Mouse (Mus musculus): ENCODE results near the gene Specc1. TPM values are rescaled to one million over a fixed set of nuclear protein-coding genes. Genes with fewer than 3 reads are reported as not detected.

The Specc1 gene
- polyA plus RNA-seq, 1 experiment from 2014 or later, result 11.1 TPM

DNA sequence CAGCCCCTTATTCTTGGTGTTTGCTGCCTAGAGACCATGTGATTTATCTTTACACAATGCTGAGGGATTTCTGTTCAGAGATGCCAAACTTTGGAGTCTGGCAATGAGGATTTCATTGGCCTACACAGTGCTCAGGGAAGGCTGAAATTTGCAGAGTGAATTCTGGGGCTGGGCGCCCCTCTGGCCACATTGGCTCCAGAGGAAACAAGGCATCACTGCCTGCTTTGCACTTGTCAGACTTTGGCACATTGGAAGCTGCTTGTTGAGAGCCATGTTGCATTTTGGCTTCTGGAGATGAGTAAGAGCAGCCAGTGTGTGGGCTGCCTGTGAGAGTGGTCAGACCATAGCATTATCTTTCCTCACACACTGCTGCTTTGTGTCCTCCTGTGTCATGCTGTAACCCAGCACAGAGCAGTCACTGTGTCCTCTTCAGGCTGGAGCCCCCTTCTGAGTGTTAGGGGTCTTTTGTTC lies 149.9 kb downstream of the Specc1 start:
- Histone ChIP-seq H3K9ac (no peak overlapping the region), H3K36me3 (no peaks in the 10 kb centered on the region), H3K9me3 (replicated peaks) (no peaks in the 10 kb centered on the region), H3K4me2 (no peak overlapping the region), H3K27ac (no peak overlapping the region), H3K4me3 (no peak overlapping the region), H3K27me3 (no peaks in the 10 kb centered on the region), H3K4me1 (replicated peaks) (0 out of 2 replicates have a peak, but pooled peaks cover 4% of the 10 kb centered on the region)
- no peak for ATAC-seq (replicated peaks; ENCODE audit: insufficient number of reproducible peaks, insufficient read depth, low FRiP score, low read depth)
- 63% methylated on average over 1 of the region's 1 CpGs for WGBS

DNA sequence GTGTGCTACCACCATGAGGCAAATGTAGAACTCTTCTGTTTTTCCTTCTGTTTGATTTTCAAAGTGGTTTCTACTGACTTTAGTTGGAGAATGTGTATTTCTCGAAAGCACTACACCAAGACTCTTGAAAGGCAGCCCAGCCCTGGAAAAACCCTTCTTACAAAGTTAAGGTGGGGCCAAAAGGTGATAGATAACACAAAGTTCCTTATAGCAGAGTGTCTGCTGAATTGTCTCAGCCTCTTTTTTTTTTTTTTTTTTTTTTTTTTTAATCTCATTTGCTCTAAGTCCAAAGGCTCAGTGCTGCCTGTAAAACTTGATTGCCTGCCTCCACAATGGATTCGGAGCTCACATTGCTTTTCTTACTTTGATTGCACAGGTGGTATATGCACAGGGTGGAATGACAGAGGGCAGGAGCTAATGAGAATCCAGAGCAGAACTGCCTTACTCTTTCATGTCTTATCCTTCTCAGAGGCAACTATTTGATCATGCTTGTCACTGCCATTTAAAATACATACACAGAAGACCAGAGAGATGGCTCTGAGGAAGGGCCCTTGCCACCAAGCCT lies 150.8 kb downstream of the Specc1 start:
- no peaks in the 10 kb centered on the region for H3K36me3 ChIP-seq

DNA sequence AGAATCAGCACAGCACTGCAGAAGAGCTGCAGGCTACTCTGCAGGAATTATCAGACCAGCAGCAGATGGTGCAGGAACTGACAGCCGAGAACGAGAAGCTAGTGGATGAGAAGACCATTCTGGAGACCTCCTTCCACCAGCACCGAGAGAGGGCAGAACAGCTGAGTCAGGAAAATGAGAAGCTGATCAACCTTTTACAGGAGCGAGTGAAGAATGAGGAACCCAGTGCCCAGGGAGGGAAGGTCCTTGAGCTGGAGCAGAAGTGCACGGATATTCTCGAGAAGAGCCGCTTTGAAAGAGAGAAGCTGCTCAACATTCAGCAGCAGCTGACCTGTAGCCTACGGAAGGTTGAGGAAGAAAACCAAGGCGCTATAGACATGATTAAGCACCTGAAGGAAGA lies 162.0 kb downstream of the Specc1 start:
- ATAC-seq (replicated peaks; ENCODE audit: insufficient number of reproducible peaks, insufficient read depth, low FRiP score, low read depth), result no peak
- peaks cover 3% of the 10 kb centered on the region; the same call in 1 of the 2 replicates for H3K4me1 ChIP-seq (replicated peaks)
- no peaks in the 10 kb centered on the region for H3K27me3 ChIP-seq
- H3K9ac ChIP-seq, result no peak overlapping the region
- no peak overlapping the region for H3K4me3 ChIP-seq
- WGBS, result 74% methylated on average over 9 of the region's 9 CpGs
- no peaks in the 10 kb centered on the region for H3K36me3 ChIP-seq
- no peak overlapping the region for H3K4me2 ChIP-seq
- H3K9me3 ChIP-seq (replicated peaks), result no peaks in the 10 kb centered on the region
- H3K27ac ChIP-seq, result no peak overlapping the region

More for the DNA sequence above, 150.8 kb downstream of the Specc1 start:
- Histone ChIP-seq H3K9ac (no peak overlapping the region), H3K4me2 (no peak overlapping the region), H3K4me3 (no peak overlapping the region), H3K4me1 (replicated peaks) (0 out of 2 replicates have a peak, but pooled peaks cover 4% of the 10 kb centered on the region), H3K27ac (no peak overlapping the region), H3K9me3 (replicated peaks) (no peaks in the 10 kb centered on the region), H3K27me3 (no peaks in the 10 kb centered on the region)
- no peak for ATAC-seq (replicated peaks; ENCODE audit: insufficient number of reproducible peaks, insufficient read depth, low FRiP score, low read depth)
- WGBS, result 74% methylated on average over 2 of the region's 2 CpGs

DNA sequence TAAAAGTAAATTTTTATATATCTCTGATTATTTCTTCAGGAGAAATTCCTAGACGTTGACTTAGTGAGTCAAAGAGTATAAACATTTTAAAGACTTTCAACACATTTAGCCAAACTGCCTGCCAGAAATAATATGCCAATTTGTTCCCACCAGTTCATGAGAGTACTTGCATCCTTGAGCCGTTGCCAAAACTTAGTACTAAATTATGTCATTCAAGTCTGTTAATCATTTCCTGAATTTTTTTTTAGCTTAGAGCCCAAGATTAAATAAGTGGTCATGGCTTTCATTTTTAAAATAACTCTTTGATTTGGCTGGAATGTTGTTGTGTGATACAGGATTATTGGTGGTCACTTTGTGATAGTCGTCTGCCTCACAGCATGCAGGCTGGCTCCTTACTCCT lies 163.3 kb downstream of the Specc1 start:
- no peak for ATAC-seq (replicated peaks; ENCODE audit: insufficient number of reproducible peaks, insufficient read depth, low FRiP score, low read depth)
- H3K36me3 ChIP-seq, result no peaks in the 10 kb centered on the region
- H3K4me2 ChIP-seq, result no peak overlapping the region
- H3K4me1 ChIP-seq (replicated peaks), result peaks cover 3% of the 10 kb centered on the region; the same call in 1 of the 2 replicates
- WGBS, result 34% methylated on average over 3 of the region's 3 CpGs
- H3K4me3 ChIP-seq, result no peak overlapping the region
- H3K9ac ChIP-seq, result no peak overlapping the region
- H3K9me3 ChIP-seq (replicated peaks), result no peaks in the 10 kb centered on the region
- H3K27me3 ChIP-seq, result no peaks in the 10 kb centered on the region
- H3K27ac ChIP-seq, result peak overlapping the region; percentile 10; the same call in 1 of the 2 replicates

DNA sequence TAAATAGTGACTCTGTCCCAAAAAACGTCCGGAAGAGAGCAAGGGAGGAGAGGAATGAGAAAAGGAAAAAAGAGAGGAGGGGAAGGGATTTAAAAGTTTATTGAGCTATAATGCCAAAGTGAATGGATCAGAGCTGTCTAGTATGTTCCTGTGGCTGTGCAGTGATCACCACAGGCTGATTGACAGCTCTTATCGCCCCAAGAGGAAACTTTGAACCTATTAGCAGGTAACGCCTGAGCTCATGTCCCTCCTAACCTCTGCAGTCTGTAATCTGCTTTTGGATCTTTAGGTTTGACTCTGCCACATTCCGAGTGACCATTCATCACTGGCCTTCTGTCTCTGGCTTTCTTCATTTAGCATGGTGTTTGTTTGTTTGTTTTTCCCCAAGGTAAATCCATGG lies 164.8 kb downstream of the Specc1 start:
- H3K4me1 ChIP-seq (replicated peaks), result peaks cover 3% of the 10 kb centered on the region; the same call in 1 of the 2 replicates
- no peak for ATAC-seq (replicated peaks; ENCODE audit: insufficient number of reproducible peaks, insufficient read depth, low FRiP score, low read depth)
- H3K27me3 ChIP-seq, result no peaks in the 10 kb centered on the region
- no peak overlapping the region for H3K4me3 ChIP-seq
- no peaks in the 10 kb centered on the region for H3K36me3 ChIP-seq
- H3K27ac ChIP-seq, result no peak overlapping the region
- H3K9me3 ChIP-seq (replicated peaks), result no peaks in the 10 kb centered on the region
- H3K4me2 ChIP-seq, result no peak overlapping the region
- H3K9ac ChIP-seq, result no peak overlapping the region
- WGBS, result 70% methylated on average over 5 of the region's 5 CpGs

DNA sequence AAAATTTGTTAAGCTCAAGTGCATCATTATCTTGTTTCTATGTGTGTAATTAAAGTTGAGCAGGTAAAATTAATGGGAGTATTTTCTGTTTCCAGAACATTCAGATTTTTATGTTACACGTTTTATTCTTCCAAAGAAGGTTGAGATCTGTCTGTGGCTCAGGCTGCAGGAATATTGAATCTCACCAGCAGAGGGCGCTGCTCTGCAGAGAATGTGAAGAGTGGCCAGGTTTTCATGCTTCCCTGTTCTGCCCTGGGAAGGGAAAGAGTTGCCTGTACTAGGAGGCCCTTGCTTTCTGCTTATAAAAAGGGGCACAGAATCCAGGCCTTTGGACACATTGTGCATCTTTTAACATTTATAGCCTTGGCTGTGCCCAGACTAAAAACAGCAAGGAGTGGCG lies 171.1 kb downstream of the Specc1 start:
- ATAC-seq (replicated peaks; ENCODE audit: insufficient number of reproducible peaks, insufficient read depth, low FRiP score, low read depth), result no peak
- no peak overlapping the region for H3K4me2 ChIP-seq
- H3K4me1 ChIP-seq (replicated peaks), result peaks cover 5% of the 10 kb centered on the region
- H3K36me3 ChIP-seq, result no peaks in the 10 kb centered on the region
- no peaks in the 10 kb centered on the region for H3K9me3 ChIP-seq (replicated peaks)
- H3K9ac ChIP-seq, result no peak overlapping the region
- H3K27ac ChIP-seq, result no peak overlapping the region
- no peaks in the 10 kb centered on the region for H3K27me3 ChIP-seq
- H3K4me3 ChIP-seq, result no peak overlapping the region
- 36% methylated on average over 3 of the region's 3 CpGs for WGBS

DNA sequence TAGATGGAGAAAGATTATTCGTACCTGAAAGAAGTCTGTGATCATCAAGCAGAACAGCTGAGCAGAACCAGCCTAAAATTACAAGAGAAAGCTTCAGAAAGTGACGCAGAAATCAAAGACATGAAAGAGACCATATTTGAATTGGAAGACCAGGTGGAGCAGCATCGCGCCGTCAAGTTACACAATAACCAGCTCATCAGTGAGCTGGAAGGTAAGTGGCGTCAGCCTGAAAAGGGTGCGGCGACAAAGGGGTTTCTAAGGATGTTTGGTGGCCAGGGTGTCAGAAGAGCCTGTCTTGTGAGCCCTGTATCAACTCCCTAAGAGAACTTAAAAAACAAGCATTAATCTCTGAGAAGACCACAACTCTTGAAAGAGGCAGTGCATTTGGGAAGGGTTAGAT lies 171.6 kb downstream of the Specc1 start:
- Histone ChIP-seq H3K9me3 (replicated peaks) (no peaks in the 10 kb centered on the region), H3K27ac (no peak overlapping the region), H3K4me1 (replicated peaks) (peaks cover 5% of the 10 kb centered on the region), H3K27me3 (no peaks in the 10 kb centered on the region), H3K36me3 (no peaks in the 10 kb centered on the region), H3K4me3 (no peak overlapping the region), H3K9ac (no peak overlapping the region), H3K4me2 (no peak overlapping the region)
- WGBS, result 79% methylated on average over 8 of the region's 8 CpGs
- no peak for ATAC-seq (replicated peaks; ENCODE audit: insufficient number of reproducible peaks, insufficient read depth, low FRiP score, low read depth)

DNA sequence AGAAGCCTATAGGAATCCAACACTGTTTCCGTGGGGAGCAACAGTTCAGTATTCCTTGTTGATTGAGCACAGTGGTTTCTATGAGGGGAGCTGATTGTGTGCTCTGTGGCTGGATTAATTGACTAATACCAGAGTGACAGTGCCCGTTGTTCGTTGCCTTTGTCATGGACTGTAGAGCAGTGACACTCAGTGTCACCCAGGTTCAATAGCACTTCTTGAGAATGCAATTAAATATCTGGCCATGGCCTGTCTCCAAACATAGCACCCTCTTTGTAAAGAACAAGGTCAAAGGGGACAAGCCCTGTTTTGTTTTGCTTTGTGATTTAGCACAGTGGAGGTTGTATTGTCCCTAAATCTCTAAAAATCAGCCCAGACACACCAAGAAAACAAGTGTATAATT lies 173.6 kb downstream of the Specc1 start:
- Histone ChIP-seq H3K9me3 (replicated peaks) (no peaks in the 10 kb centered on the region), H3K36me3 (no peaks in the 10 kb centered on the region), H3K27ac (no peak overlapping the region), H3K4me3 (no peak overlapping the region), H3K9ac (no peak overlapping the region), H3K4me1 (replicated peaks) (peaks cover 5% of the 10 kb centered on the region), H3K27me3 (no peaks in the 10 kb centered on the region), H3K4me2 (no peak overlapping the region)
- ATAC-seq (replicated peaks; ENCODE audit: insufficient number of reproducible peaks, insufficient read depth, low FRiP score, low read depth), result no peak
- WGBS, result 36% methylated on average over 3 of the region's 3 CpGs

DNA sequence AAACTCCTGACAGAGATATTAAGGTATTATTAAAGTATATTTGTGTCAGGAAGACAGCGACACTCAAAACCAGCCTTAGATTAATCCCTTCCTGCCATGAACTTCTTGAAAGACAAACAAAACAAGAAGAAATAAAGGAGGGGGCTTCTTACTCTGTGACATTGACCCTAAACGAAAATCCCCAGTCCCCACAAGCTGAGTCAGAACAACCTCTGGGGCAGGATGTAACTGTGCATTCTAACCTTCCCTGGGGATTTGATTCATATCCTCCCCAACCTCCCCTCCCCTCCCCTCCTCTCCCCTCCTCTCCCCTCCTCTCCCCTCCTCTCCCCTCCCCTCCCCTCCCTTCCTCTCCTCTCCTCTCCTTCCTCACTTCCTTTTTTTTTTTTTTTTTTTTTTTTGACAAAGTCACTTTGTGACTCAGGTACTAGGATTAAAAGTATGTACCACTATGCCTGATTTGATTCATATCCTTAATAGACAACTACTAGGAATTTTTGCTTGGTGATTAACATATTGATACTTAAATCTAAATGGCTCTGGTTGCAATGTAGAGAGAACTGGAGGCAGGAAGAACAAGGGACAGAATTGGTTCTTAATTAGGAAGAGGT lies 174.2 kb downstream of the Specc1 start:
- H3K27me3 ChIP-seq, result no peaks in the 10 kb centered on the region
- WGBS, result 47% methylated on average over 2 of the region's 2 CpGs
- H3K9ac ChIP-seq, result no peak overlapping the region
- ATAC-seq (replicated peaks; ENCODE audit: insufficient number of reproducible peaks, insufficient read depth, low FRiP score, low read depth), result no peak
- no peak overlapping the region for H3K4me3 ChIP-seq
- H3K36me3 ChIP-seq, result no peaks in the 10 kb centered on the region
- H3K4me1 ChIP-seq (replicated peaks), result peaks cover 5% of the 10 kb centered on the region
- H3K27ac ChIP-seq, result no peak overlapping the region
- H3K9me3 ChIP-seq (replicated peaks), result no peaks in the 10 kb centered on the region
- H3K4me2 ChIP-seq, result no peak overlapping the region

DNA sequence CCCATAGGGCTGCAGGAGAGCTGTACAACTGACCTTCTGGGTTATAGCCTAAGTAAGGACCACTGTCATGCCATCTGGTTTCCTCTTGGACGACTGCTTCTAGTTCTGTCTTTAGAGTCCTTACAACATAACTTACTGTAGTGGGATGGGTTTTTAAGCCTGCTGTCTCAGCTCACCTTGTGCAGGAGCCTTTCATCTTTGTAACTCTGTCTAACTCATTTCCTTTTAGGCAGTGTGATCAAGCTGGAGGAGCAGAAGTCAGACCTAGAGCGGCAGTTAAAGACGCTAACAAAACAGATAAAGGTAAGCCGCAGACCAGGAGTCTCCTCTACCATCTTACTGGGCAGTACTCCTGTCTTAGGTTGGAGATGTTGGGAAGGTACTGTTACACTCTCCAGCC lies 175.0 kb downstream of the Specc1 start:
- Histone ChIP-seq H3K27me3 (no peaks in the 10 kb centered on the region), H3K4me2 (no peak overlapping the region), H3K27ac (no peak overlapping the region), H3K4me3 (no peak overlapping the region), H3K9ac (no peak overlapping the region), H3K36me3 (no peaks in the 10 kb centered on the region), H3K9me3 (replicated peaks) (no peaks in the 10 kb centered on the region), H3K4me1 (replicated peaks) (peaks cover 5% of the 10 kb centered on the region)
- no peak for ATAC-seq (replicated peaks; ENCODE audit: insufficient number of reproducible peaks, insufficient read depth, low FRiP score, low read depth)
- WGBS, result 80% methylated on average over 4 of the region's 4 CpGs

DNA sequence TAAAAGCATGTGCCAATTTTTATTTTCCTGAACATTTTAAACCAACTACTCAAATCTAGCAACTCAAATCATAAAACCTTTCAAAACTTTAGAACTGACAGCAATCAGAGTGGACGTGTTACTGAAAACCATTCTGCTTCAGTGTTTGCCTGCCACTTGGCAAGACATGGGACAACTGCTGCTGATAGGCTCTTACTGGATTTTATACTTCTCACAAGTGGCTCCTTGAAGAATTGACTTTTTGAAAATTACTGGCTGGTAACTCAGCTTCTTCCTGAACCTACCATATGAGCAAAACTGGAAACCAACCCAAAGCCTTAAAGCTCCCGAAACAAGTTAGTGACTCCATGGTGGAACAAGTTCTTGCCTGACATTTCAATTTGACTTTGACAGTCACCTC lies 177.6 kb downstream of the Specc1 start:
- Histone ChIP-seq H3K9ac (no peak overlapping the region), H3K4me2 (no peak overlapping the region), H3K9me3 (replicated peaks) (no peaks in the 10 kb centered on the region), H3K4me1 (replicated peaks) (peaks cover 5% of the 10 kb centered on the region), H3K36me3 (no peaks in the 10 kb centered on the region), H3K27me3 (no peaks in the 10 kb centered on the region), H3K27ac (no peak overlapping the region), H3K4me3 (no peak overlapping the region)
- 90% methylated on average over 2 of the region's 2 CpGs for WGBS
- ATAC-seq (replicated peaks; ENCODE audit: insufficient number of reproducible peaks, insufficient read depth, low FRiP score, low read depth), result no peak
